Comparison of ENCODE assay signal across 7 mouse cellular contexts in genomic region chr4:32964619-32965018, GRCm38 (mm10). TPM values are rescaled to one million over a fixed set of nuclear protein-coding genes. Genes with fewer than 3 reads are reported as not detected.
DNase-seq lines count a peak whose midpoint lies in the region; ATAC-seq and TF ChIP-seq lines count a peak whose summit lies in the region.
"Not testable (repeated sequence)": the region's sequence is repeated elsewhere in the genome, so short reads cannot be mapped to it uniquely, and the experiment has no call there.
"Had no signal": no experiment of that assay in that cellular context is flagged by ENCODE, and none has a peak within 500 bp of the region (broad histone marks: within the 10 kb centered on the region; RNA-seq: fewer than 3 reads in every experiment).

No protein-coding gene starts in this region.

- H3K9me3 ChIP-seq in ES-Bruce4 (replicated peaks; ENCODE audit: control insufficient read depth, insufficient read depth, low read length, poor library complexity, severe bottlenecking); G1E (replicated peaks): not testable (repeated sequence)

- not testable (repeated sequence) for H3K36me3 ChIP-seq in ES-Bruce4 (ENCODE audit: control insufficient read depth, insufficient read depth, low read length, poor library complexity, severe bottlenecking); G1E (replicated peaks)

- TF ChIP-seq CTCF in ES-Bruce4 (IDR thresholded peaks at IDR 0.05; ENCODE audit: low read depth, low read length); G1E (IDR thresholded peaks at IDR 0.05; ENCODE audit: low read depth, low read length): not testable (repeated sequence)

- not testable (repeated sequence) for TF ChIP-seq EP300 in ES-Bruce4 (IDR thresholded peaks at IDR 0.05; ENCODE audit: insufficient read depth, low read depth, low read length)

- DNase-seq in 3T3-L1 (ENCODE audit: low read depth, low spot score) (peak; percentile 11), NIH3T3 (ENCODE audit: low read depth) (peak; percentile 50), adipocyte (ENCODE audit: low spot score) (peak; percentile 13)
- not testable (repeated sequence) for DNase-seq in G1E (ENCODE audit: low spot score)

- not testable (repeated sequence) for H3K9ac ChIP-seq in ES-Bruce4 (ENCODE audit: low read depth, poor library complexity, severe bottlenecking)

- H3K27me3 ChIP-seq in ES-Bruce4 (ENCODE audit: control insufficient read depth, insufficient read depth, low read length, poor library complexity, severe bottlenecking); G1E (ENCODE audit: insufficient read depth, low read length): not testable (repeated sequence)

- H3K4me3 ChIP-seq in ES-Bruce4 (ENCODE audit: low read depth, low read length) (peak overlapping the region; percentile 17; the same call in 1 of the 2 replicates), G1E (ENCODE audit: low read depth, low read length) (peak overlapping the region; percentile 66)

- H3K4me1 ChIP-seq in ES-Bruce4 (ENCODE audit: control insufficient read depth, insufficient read depth, low read length); G1E (ENCODE audit: insufficient read depth, low read depth, low read length): not testable (repeated sequence)

- TF ChIP-seq POLR2A in ES-Bruce4 (IDR thresholded peaks at IDR 0.05; ENCODE audit: insufficient read depth, low read length), result not testable (repeated sequence)

- H3K27ac ChIP-seq in ES-Bruce4 (ENCODE audit: insufficient read depth, low read length), result not testable (repeated sequence)

- not testable (repeated sequence) for ATAC-seq in G1E (ENCODE audit: extremely low read depth, insufficient number of reproducible peaks, low FRiP score, poor library complexity, severe bottlenecking)
- 0 out of 2 replicates have a peak, but pooled peaks have one; percentile 44 for ATAC-seq in neutrophil, adult 5-6 weeks (ENCODE audit: extremely low read depth, insufficient number of reproducible peaks, low FRiP score, poor library complexity, severe bottlenecking)

RNA-seq across cellular contexts. Expression of gene Ankrd6, which starts 14.0 kb away (rescaled TPM):
- polyA plus RNA-seq in ES-Bruce4 (2011; ENCODE audit: insufficient read depth, insufficient read length, low read depth, missing spikeins), result 11.8 and 12.0 TPM in 2 replicates
- total RNA-seq in G1E (2014; fragmentation: Nextera tagmentation), result 3.1 and 3.9 TPM in 2 replicates
- total RNA-seq in G1E (2017), result 4.1 and 5.9 TPM in 2 replicates
- polyA plus RNA-seq in G1E (2012), result 0.34 and 0.61 TPM in 2 replicates
- not detected in 2 replicates for total RNA-seq in neutrophil, adult 5-6 weeks (2017)

RNA-seq across cellular contexts. Expression of gene Rragd, which starts 18.2 kb away (rescaled TPM):
- polyA plus RNA-seq in ES-Bruce4 (2011; ENCODE audit: insufficient read depth, insufficient read length, low read depth, missing spikeins) (27.0 and 27.2 TPM in 2 replicates), G1E (2012) (0.49 and 0.61 TPM in 2 replicates)
- total RNA-seq in G1E (2014; fragmentation: Nextera tagmentation) (6.9 and 9.1 TPM in 2 replicates), G1E (2017) (38.4 and 44.3 TPM in 2 replicates)
- 1.6 and 1.7 TPM in 2 replicates for total RNA-seq in neutrophil, adult 5-6 weeks (2017)
- total RNA-seq: MEL had no signal
